In the genomic region with DNA sequence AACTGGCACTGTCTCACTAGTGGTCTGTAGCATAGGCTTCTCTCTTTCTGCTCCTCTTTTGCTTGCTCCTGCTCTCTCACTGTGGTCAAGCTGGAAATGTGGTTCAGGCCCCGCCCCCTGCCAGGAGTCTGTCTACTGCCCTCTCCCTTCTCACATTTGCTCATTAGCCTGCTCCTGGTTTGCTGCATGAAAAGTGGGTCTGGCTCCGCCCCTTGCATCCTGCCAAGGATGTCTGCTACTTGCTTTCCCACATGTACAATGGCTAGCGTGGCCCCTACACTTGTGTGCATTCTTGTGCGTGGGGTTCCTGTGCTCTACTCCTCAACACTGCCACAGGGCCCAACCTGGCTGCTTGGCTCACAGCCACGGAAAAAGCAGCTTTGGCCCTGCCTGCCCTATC, we compare ENCODE assay signal across 19 mouse cellular contexts.
DNase-seq lines count a peak whose midpoint lies in the region; ATAC-seq lines count a peak whose summit lies in the region.
"Had no signal": no experiment of that assay in that cellular context is flagged by ENCODE, and none has a peak within 500 bp of the region (broad histone marks: within the 10 kb centered on the region; RNA-seq: fewer than 3 reads in every experiment).

No protein-coding gene starts in this region.

- 0 out of 2 replicates have a peak, but pooled peaks cover 2% of the 10 kb centered on the region for H3K4me1 ChIP-seq in forebrain, embryonic 12.5 days
- H3K4me1 ChIP-seq in forebrain, embryonic 10.5 days: peaks cover 7% of the 10 kb centered on the region; the same call in 1 of the 2 replicates
- no peaks in the 10 kb centered on the region for H3K4me1 ChIP-seq in lung, embryonic 16.5 days (replicated peaks; ENCODE audit: control insufficient read depth, insufficient read depth, low read length)
- H3K4me1 ChIP-seq in forebrain, embryonic 15.5 days: no peaks in the 10 kb centered on the region
- H3K4me1 ChIP-seq: hindbrain, embryonic 12.5 days; liver, embryonic 12.5 days; megakaryocyte, embryonic 14.5 days had no signal

- no peaks in the 10 kb centered on the region for H3K36me3 ChIP-seq in forebrain, embryonic 12.5 days (replicated peaks)
- no peaks in the 10 kb centered on the region for H3K36me3 ChIP-seq in forebrain, embryonic 10.5 days (replicated peaks)
- no peaks in the 10 kb centered on the region for H3K36me3 ChIP-seq in lung, embryonic 16.5 days (ENCODE audit: control insufficient read depth, insufficient read depth, low read length)
- no peaks in the 10 kb centered on the region for H3K36me3 ChIP-seq in forebrain, embryonic 15.5 days
- H3K36me3 ChIP-seq: hindbrain, embryonic 12.5 days; liver, embryonic 12.5 days had no signal

- H3K27me3 ChIP-seq in forebrain, embryonic 12.5 days: no peaks in the 10 kb centered on the region
- no peaks in the 10 kb centered on the region for H3K27me3 ChIP-seq in forebrain, embryonic 10.5 days (ENCODE audit: poor library complexity, severe bottlenecking)
- no peaks in the 10 kb centered on the region for H3K27me3 ChIP-seq in lung, embryonic 16.5 days (ENCODE audit: control insufficient read depth, insufficient read depth, low read depth, low read length)
- no peaks in the 10 kb centered on the region for H3K27me3 ChIP-seq in forebrain, embryonic 15.5 days
- H3K27me3 ChIP-seq: hindbrain, embryonic 12.5 days; liver, embryonic 12.5 days; megakaryocyte, embryonic 14.5 days had no signal

- no peak overlapping the region for H3K4me3 ChIP-seq in forebrain, embryonic 12.5 days (replicated peaks)
- H3K4me3 ChIP-seq in forebrain, embryonic 10.5 days: no peak overlapping the region
- H3K4me3 ChIP-seq in lung, embryonic 16.5 days (ENCODE audit: low read length): no peak overlapping the region
- no peak overlapping the region for H3K4me3 ChIP-seq in forebrain, embryonic 15.5 days
- H3K4me3 ChIP-seq: hindbrain, embryonic 12.5 days; liver, embryonic 12.5 days; megakaryocyte, embryonic 14.5 days had no signal

- no peak overlapping the region for H3K4me2 ChIP-seq in forebrain, embryonic 12.5 days
- no peak overlapping the region for H3K4me2 ChIP-seq in lung, embryonic 16.5 days (ENCODE audit: low read depth, low read length)
- no peak overlapping the region for H3K4me2 ChIP-seq in forebrain, embryonic 15.5 days (replicated peaks)
- H3K4me2 ChIP-seq: hindbrain, embryonic 12.5 days; liver, embryonic 12.5 days had no signal

- ATAC-seq in forebrain, embryonic 12.5 days (ENCODE audit: low FRiP score): peak; percentile 49; the same call in 1 of the 2 replicates
- peak; percentile 36 for ATAC-seq in lung, embryonic 16.5 days (ENCODE audit: low read depth)
- peak; percentile 53 for ATAC-seq in forebrain, embryonic 15.5 days (replicated peaks)
- ATAC-seq: activated CD4-positive, CD25-positive, alpha-beta regulatory T cell, adult 4 months; inflammation-experienced regulatory T-cells, adult 6 months; liver, embryonic 12.5 days had no signal

- 70% methylated on average over 5 of the region's 5 CpGs for WGBS in forebrain, embryonic 12.5 days
- WGBS in forebrain, embryonic 10.5 days: 76% methylated on average over 5 of the region's 5 CpGs
- WGBS in lung, embryonic 16.5 days: 61% methylated on average over 5 of the region's 5 CpGs
- WGBS in forebrain, embryonic 15.5 days: 63% methylated on average over 5 of the region's 5 CpGs

- H3K9me3 ChIP-seq in forebrain, embryonic 12.5 days: no peaks in the 10 kb centered on the region
- H3K9me3 ChIP-seq in forebrain, embryonic 10.5 days: no peaks in the 10 kb centered on the region
- no peaks in the 10 kb centered on the region for H3K9me3 ChIP-seq in lung, embryonic 16.5 days (ENCODE audit: control insufficient read depth, low read length)
- H3K9me3 ChIP-seq in forebrain, embryonic 15.5 days: no peaks in the 10 kb centered on the region
- H3K9me3 ChIP-seq: hindbrain, embryonic 12.5 days had no signal

- no peak for DNase-seq in forebrain, embryonic 10.5 days (ENCODE audit: extremely low spot score, low spot score)
- no peak for DNase-seq in lung, adult 18-20 months
- peak; percentile 3 for DNase-seq in ZHBTc4 (ENCODE audit: low read depth, low spot score)
- DNase-seq in urinary bladder, postnatal 14 days (ENCODE audit: low spot score): no peak
- DNase-seq in B cell, adult 2 months: no peak
- DNase-seq: adrenal gland, postnatal 10 days; cerebellum, adult 11 months; kidney, adult 2 months; lung, postnatal 14 days; right cerebral cortex, adult 18-20 months; thymus, postnatal 4 days had no signal

- H3K27ac ChIP-seq in forebrain, embryonic 12.5 days: no peak overlapping the region
- H3K27ac ChIP-seq in forebrain, embryonic 10.5 days: no peak overlapping the region
- H3K27ac ChIP-seq in lung, embryonic 16.5 days (ENCODE audit: low read length): no peak overlapping the region
- no peak overlapping the region for H3K27ac ChIP-seq in forebrain, embryonic 15.5 days (replicated peaks)
- H3K27ac ChIP-seq: hindbrain, embryonic 12.5 days; liver, embryonic 12.5 days had no signal

- H3K9ac ChIP-seq in forebrain, embryonic 12.5 days: no peak overlapping the region
- no peak overlapping the region for H3K9ac ChIP-seq in lung, embryonic 16.5 days (ENCODE audit: low read length)
- H3K9ac ChIP-seq in forebrain, embryonic 15.5 days (replicated peaks): no peak overlapping the region
- H3K9ac ChIP-seq: hindbrain, embryonic 12.5 days; liver, embryonic 12.5 days had no signal
